Mouse (Mus musculus) monocyte, adult 2 months (primary cell): ENCODE data around the gene Mindy4b-ps.
A peak's percentile ranks its signal among the peaks of the same experiment; 100 is the strongest.

Experiments
- DNase-seq, 2 experiments: peaks; one replicate each; pipeline ENCODE4 v3.0.0; 2022; ENCODE audit warnings: low spot score in 2 of 2, low read depth in 1 of 2

Mindy4b-ps gene

GRCm38 (mm10) chr3:58785863-58786262 lies 36.2 kb downstream of the Mindy4b-ps start:
- DNase-seq, result peak in 1 of 2 experiments; percentile 11

- DNase-seq, result no peak
Observed at GRCm38 (mm10) chr3:58784219-58785092, 37.7 kb downstream of the Mindy4b-ps start.

GRCm38 (mm10) chr3:58783602-58784218 lies 38.4 kb downstream of the Mindy4b-ps start:
- no peak for DNase-seq

- DNase-seq, result no peak
Observed at GRCm38 (mm10) chr3:58756429-58756828, 65.7 kb downstream of the Mindy4b-ps start.

- DNase-seq, result no peak
Observed at GRCm38 (mm10) chr3:58755769-58756168, 66.3 kb downstream of the Mindy4b-ps start.

- DNase-seq, result no peak
Observed at GRCm38 (mm10) chr3:58754361-58754760, 67.8 kb downstream of the Mindy4b-ps start.

- no peak for DNase-seq
Observed at GRCm38 (mm10) chr3:58751818-58752620, 70.1 kb downstream of the Mindy4b-ps start.

GRCm38 (mm10) chr3:58748724-58749123 lies 73.4 kb downstream of the Mindy4b-ps start:
- DNase-seq, result no peak

- DNase-seq, result no peak
Observed at GRCm38 (mm10) chr3:58747924-58748323, 74.2 kb downstream of the Mindy4b-ps start.

GRCm38 (mm10) chr3:58739536-58739935 lies 82.6 kb downstream of the Mindy4b-ps start:
- DNase-seq, result no peak
